Mouse (Mus musculus) Patski (cell line): ENCODE results near the gene Slc15a1. TPM values are rescaled to one million over a fixed set of nuclear protein-coding genes. Genes with fewer than 3 reads are reported as not detected.

ENCODE experiments used
- ATAC-seq: fragments of 100-300 bp; one replicate; pipeline ENCODE4 v1.8.0; 2021
- CTCF ChIA-PET: fragments of 350-600 bp; sonication (Branson Sonifier 250); formaldehyde crosslinking; loops from one replicate; lab custom pipeline; 2022; ENCODE audit warnings: inconsistent platforms; lab: Charles Lee
- POLR2A ChIA-PET: fragments of 350-600 bp; sonication (Branson Sonifier 250); formaldehyde crosslinking; loops from one replicate; lab custom pipeline; 2022; ENCODE audit warnings: antibody characterized with exemption, inconsistent platforms; lab: Charles Lee
- DNase-seq: peaks from one replicate; pipeline ENCODE4 v3.0.0-alpha.2; 2011; ENCODE audit warnings: low read depth, low spot score
- H3K27me3 ChIP-seq: fragments of 371-371 bp; one replicate; pipeline ENCODE4 v1.5.1; 2021
- CTCF ChIP-seq: fragments of 100-300 bp; IDR thresholded peaks from one replicate; pipeline ENCODE4 v1.5.1; 2021
- in situ Hi-C: fragments of 300-500 bp; cut with MboI; formaldehyde crosslinking; loops from 3 replicates; pipeline ENCODE4 v1.11.1; 2018; ENCODE audit warnings: low pct_unique_long_range_greater_than_20kb, mixed read lengths
- polyA plus RNA-seq: library from polyadenylated mRNA; unstranded; gene quantifications from one replicate; pipeline ENCODE4 v1.2.3, GENCODE M21; 2021

Slc15a1 gene
- polyA plus RNA-seq, 1 experiment from 2014 or later, result 0.01 TPM

GRCm38 (mm10) chr14:121493712-121494111, 11.3 kb downstream of the Slc15a1 start:
- peaks cover 13% of the 10 kb centered on the region for H3K27me3 ChIP-seq
- POLR2A ChIA-PET, result no interaction called here
- CTCF ChIA-PET, result no interaction called here
- DNase-seq (no peak), ATAC-seq (no peak)
- no peak for TF ChIP-seq CTCF
- in situ Hi-C loops, result no loop called here

- POLR2A ChIA-PET, result no interaction called here
- ATAC-seq, result no peak
- no peak for TF ChIP-seq CTCF
- CTCF ChIA-PET, result interaction anchor here (1.4 kb wide), 1 partner anchor 87 kb away, joined by 3 read pairs; no protein-coding TSS in a partner anchor
- peaks cover 13% of the 10 kb centered on the region for H3K27me3 ChIP-seq
- DNase-seq, result no peak
- in situ Hi-C loops, result no loop called here
Measured at GRCm38 (mm10) chr14:121492328-121492727, 12.7 kb downstream of the Slc15a1 start.

DNA sequence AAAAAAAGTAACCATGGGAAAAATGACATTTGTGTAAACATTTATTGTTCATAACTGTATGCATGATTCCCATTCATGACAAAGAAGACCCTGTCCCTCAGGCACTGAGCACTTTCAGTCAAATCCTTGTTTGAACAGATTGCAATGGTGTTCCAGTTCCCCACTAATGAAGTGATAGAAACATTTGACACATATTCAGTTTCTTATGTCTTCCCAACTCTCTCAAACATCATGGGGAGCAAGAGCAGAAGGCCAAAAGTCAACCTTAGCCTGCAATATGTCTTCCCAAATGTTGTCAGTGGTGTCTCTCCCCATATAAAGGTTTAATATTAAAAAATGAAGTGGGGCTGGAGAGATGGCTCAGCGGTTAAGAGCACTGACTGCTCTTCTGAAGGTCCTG, 19.3 kb downstream of the Slc15a1 start:
- no peak for ATAC-seq
- POLR2A ChIA-PET, result interaction anchor here (0.9 kb wide), 1 partner anchor 19 kb away, joined by 4 read pairs; the partner anchor contains the start of gene Slc15a1
- in situ Hi-C loops, result no loop called here

DNA sequence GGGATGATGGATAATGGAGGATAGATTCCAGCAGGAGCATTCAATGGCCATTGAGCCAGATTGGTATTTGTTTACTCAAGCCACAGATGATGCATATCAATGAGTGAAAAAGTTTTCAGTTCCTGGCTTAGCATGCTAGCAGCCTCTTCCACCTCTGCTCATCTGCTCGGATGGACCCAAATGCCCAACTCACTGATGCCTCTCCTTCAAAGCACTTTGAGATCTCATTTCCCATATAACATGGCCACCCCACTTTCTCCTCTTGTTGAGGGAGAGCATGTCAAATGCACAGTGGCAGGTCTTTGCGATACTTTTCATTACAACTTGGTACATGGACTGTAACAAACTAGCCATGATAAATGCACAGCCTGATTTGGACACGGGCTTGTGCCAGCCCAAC, 20.6 kb downstream of the Slc15a1 start:
- ChIA-PET POLR2A (no interaction called here), CTCF (interaction anchor here (1.6 kb wide), 1 partner anchor 29 kb away, joined by 5 read pairs; no protein-coding TSS in a partner anchor)
- ATAC-seq (no peak), DNase-seq (no peak)
- in situ Hi-C loops, result no loop called here
- no peak for TF ChIP-seq CTCF
- peaks cover under 1% of the 10 kb centered on the region for H3K27me3 ChIP-seq

More for the DNA sequence above, 19.3 kb downstream of the Slc15a1 start:
- no peak for TF ChIP-seq CTCF
- H3K27me3 ChIP-seq, result peaks cover 6% of the 10 kb centered on the region
- DNase-seq, result no peak
- CTCF ChIA-PET, result interaction anchor here (1.6 kb wide), 1 partner anchor 31 kb away, joined by 5 read pairs; no protein-coding TSS in a partner anchor

DNA sequence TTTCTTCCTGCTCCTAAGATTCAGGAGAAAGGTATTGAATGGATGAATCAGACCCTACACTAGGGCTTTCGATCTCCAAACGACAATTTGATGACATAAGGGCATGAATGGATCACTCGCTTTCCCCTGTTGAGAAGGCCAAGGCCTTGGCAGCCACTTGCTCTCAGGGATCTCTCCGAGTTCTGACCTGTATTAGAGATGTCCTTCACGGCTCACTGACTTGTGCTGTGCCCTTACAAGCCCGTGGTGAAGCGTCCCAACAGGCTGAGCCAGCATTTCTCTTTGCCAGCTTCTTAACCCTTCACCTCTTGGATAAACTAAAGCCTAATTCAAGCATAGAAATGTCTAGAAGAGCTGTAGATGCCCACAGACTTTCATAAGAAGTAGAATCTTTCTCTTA, 22.9 kb downstream of the Slc15a1 start:
- POLR2A ChIA-PET, result no interaction called here
- ATAC-seq (no peak), DNase-seq (no peak)
- CTCF ChIA-PET, result no interaction called here
- in situ Hi-C loops, result no loop called here
- H3K27me3 ChIP-seq, result no peaks in the 10 kb centered on the region
- no peak for TF ChIP-seq CTCF

- no peaks in the 10 kb centered on the region for H3K27me3 ChIP-seq
- no peak for ATAC-seq
- in situ Hi-C loops, result no loop called here
- no peak for TF ChIP-seq CTCF
- ChIA-PET POLR2A (no interaction called here), CTCF (no interaction called here)
- no peak for DNase-seq
Measured at GRCm38 (mm10) chr14:121481591-121481990, 23.5 kb downstream of the Slc15a1 start.

- no peaks in the 10 kb centered on the region for H3K27me3 ChIP-seq
- POLR2A ChIA-PET, result no interaction called here
- DNase-seq (no peak), ATAC-seq (no peak)
- CTCF ChIA-PET, result interaction anchor here (1.5 kb wide), 1 partner anchor 18 kb away, joined by 3 read pairs; no protein-coding TSS in a partner anchor
- no peak for TF ChIP-seq CTCF
- in situ Hi-C loops, result no loop called here
Measured at GRCm38 (mm10) chr14:121479096-121479495, 26.0 kb downstream of the Slc15a1 start.

GRCm38 (mm10) chr14:121477925-121478693, 26.9 kb downstream of the Slc15a1 start:
- CTCF ChIA-PET, result interaction anchor here (0.9 kb wide), 1 partner anchor 71 kb away, joined by 3 read pairs; no protein-coding TSS in a partner anchor
- POLR2A ChIA-PET, result no interaction called here
- no peak for DNase-seq
- in situ Hi-C loops, result no loop called here
- H3K27me3 ChIP-seq, result no peaks in the 10 kb centered on the region
- no peak for TF ChIP-seq CTCF
- no peak for ATAC-seq

GRCm38 (mm10) chr14:121473869-121474268, 31.2 kb downstream of the Slc15a1 start:
- ChIA-PET POLR2A (no interaction called here), CTCF (no interaction called here)
- ATAC-seq (no peak), DNase-seq (no peak)
- in situ Hi-C loops, result loop anchor here (5.0 kb wide), 1 partner anchor 103 kb away; no protein-coding TSS in a partner anchor
- no peaks in the 10 kb centered on the region for H3K27me3 ChIP-seq
- TF ChIP-seq CTCF, result no peak

DNA sequence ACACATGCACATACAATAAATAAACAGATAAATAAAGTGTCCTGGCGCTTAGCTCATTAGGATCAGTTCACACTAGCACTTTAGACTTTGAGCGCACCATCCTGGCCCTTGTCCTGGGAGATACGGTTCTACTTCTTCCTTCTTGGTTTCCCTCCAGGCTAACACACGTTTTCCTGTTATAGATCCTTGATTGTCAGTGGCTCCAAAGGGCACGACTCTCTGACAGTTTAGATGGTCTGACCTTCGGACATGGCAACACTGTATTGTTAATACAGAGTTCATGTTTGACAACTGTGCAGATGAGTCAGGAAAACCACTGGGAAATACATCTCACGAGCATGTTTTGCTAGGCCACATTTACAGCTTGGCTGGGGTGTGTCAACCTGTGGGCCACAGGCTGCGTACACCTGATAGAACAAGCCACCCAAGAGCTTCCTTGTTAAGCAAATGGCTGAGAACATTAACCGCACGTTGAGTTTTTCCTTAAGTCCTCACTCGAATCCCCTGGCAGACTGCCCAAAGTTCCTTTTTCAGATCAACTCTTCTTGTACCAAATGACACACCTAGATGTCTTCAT, 33.4 kb downstream of the Slc15a1 start:
- ATAC-seq, result no peak
- H3K27me3 ChIP-seq, result no peaks in the 10 kb centered on the region
- TF ChIP-seq CTCF, result no peak
- ChIA-PET CTCF (no interaction called here), POLR2A (no interaction called here)
- in situ Hi-C loops, result loop anchor here (5.0 kb wide), 1 partner anchor 106 kb away; no protein-coding TSS in a partner anchor
- DNase-seq, result no peak

DNA sequence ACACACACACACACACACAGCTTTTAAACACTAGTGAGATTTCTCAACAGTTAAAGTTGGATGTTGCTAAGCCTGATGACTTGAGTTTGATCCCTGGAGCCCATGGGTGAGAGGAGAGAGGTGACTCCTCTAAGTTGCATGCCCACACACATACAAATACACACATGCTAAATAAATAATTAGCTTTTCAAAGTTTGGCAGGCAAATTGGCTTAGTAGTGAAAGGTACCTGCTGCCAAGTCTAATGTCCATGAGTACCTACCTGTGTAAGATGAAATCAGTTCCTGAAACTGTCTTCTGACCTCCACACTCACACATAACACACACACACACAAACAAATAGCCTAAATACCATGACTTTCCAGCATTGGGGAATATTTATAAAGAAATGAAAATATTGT, 35.5 kb downstream of the Slc15a1 start:
- CTCF ChIA-PET, result interaction anchor here (0.8 kb wide), 1 partner anchor 14 kb away, joined by 3 read pairs; no protein-coding TSS in a partner anchor
- no peaks in the 10 kb centered on the region for H3K27me3 ChIP-seq
- POLR2A ChIA-PET, result no interaction called here
- ATAC-seq (no peak), DNase-seq (no peak)
- in situ Hi-C loops, result no loop called here
- TF ChIP-seq CTCF, result no peak
